Mouse (Mus musculus) adrenal gland, adult (tissue): ENCODE results near the gene H2al1h.
A peak's percentile ranks its signal among the peaks of the same experiment; 100 is the strongest.
"Not testable (repeated sequence)": the region's sequence is repeated elsewhere in the genome, so short reads cannot be mapped to it uniquely, and the experiment has no call there.

ENCODE experiments used
- DNase-seq, 2 experiments: peaks; one replicate each; pipeline ENCODE4 v3.0.0; 2022 to 2023; ENCODE audit warnings: low spot score in 1 of 2; ENCODE audit not compliant: inconsistent age in 2 of 2

The H2al1h gene

GRCm38 (mm10) chrX:11321192-11321591, at the start of gene H2al1h:
TSS of gene H2al1h (plus strand) at chrX:11321492.
- not testable (repeated sequence) for DNase-seq

DNA sequence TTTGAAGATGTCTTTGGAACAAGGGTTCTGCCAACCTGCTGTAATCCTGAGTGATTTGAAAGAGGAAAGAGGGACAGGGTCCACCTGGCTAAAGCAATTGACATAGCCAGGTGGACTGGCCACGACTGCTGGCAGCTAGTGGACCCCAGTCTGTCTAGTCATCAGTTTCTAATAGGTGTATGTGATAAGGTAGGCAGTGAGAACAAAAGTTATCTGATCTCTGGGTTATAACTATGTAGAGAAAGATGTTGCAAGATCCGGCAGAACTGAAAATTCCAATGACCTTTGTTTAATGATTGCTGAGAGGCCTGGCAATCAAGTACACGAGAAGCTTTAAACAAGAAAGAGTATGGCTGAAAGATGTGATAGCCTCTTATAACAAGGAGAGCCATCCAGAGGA, 48.1 kb upstream of the H2al1h start:
- DNase-seq: no peak

DNA sequence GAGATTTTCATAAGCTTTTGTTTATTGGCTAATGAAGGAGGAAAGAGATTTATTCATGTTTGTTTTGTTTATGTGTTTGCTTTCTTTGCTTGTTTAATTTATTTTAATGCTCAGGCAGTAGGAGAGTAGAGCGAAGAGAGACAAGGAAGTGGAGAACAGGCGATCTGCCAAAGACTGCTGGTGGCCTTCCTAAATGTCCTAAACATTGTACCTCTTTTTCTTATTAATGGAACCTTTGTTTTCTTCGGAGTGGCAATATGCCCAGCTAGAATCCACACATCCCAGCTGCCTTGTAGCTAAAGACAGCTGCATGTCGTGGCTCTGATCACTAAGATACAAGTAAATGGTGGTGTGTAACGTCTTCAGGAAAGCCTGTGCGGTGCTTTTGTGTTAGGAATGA, 44.2 kb upstream of the H2al1h start:
- DNase-seq: no peak

- DNase-seq: no peak
Observed at GRCm38 (mm10) chrX:11280741-11281140, 40.6 kb upstream of the H2al1h start.

- peak in 1 of 2 experiments; percentile 45 for DNase-seq
Observed at GRCm38 (mm10) chrX:11288306-11288882, 32.9 kb upstream of the H2al1h start.

- no peak for DNase-seq
Observed at GRCm38 (mm10) chrX:11289244-11289643, 32.0 kb upstream of the H2al1h start.

- not testable (repeated sequence) for DNase-seq
Observed at GRCm38 (mm10) chrX:11298957-11299356, 22.3 kb upstream of the H2al1h start, which contains the start of gene H2al1a. TSS of gene H2al1a (plus strand) at chrX:11299257.

DNA sequence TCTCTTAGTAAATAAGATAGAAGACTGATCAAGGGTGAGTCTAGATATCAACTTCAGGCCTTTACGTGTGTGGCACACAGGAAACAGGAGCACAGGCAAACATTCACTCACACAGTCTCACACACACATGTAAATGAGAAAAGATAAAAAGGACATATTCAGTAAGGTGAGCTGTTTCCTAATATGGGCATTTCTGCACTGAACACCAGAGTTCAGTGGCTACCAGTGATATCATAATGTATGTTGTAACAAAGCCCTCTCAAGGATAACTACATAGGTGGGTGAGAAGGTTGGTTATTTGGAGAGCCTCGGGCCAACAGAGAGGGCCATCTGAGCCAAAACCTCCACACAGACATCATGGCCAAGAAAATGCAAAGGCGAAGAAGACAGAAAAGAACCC, 19.2 kb upstream of the H2al1h start, which contains the start of gene H2al1b:
Gene H2al1b (plus strand): TSS at position 301 of the 400 bp plus-strand sequence.
- DNase-seq: not testable (repeated sequence)

GRCm38 (mm10) chrX:11305355-11305754, 15.9 kb upstream of the H2al1h start, which contains the start of gene H2al1c:
TSS of gene H2al1c (plus strand) at chrX:11305655.
- not testable (repeated sequence) for DNase-seq

DNA sequence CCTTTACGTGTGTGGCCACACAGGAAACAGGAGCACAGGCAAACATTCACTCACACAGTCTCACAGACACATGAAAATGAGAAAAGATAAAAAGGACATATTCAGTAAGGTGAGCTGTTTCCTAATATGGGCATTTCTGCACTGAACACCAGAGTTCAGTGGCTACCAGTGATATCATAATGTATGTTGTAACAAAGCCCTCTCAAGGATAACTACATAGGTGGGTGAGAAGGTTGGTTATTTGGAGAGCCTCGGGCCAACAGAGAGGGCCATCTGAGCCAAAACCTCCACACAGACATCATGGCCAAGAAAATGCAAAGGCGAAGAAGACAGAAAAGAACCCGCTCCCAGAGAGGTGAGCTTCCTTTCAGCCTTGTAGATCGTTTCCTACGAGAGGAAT, 12.8 kb upstream of the H2al1h start, which contains the start of gene H2al1d:
Gene H2al1d (plus strand): TSS at position 301 of the 400 bp plus-strand sequence.
- DNase-seq: not testable (repeated sequence)

DNA sequence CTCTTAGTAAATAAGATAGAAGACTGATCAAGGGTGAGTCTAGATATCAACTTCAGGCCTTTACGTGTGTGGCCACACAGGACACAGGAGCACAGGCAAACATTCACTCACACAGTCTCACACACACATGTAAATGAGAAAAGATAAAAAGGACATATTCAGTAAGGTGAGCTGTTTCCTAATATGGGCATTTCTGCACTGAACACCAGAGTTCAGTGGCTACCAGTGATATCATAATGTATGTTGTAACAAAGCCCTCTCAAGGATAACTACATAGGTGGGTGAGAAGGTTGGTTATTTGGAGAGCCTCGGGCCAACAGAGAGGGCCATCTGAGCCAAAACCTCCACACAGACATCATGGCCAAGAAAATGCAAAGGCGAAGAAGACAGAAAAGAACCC, 9.7 kb upstream of the H2al1h start, which contains the start of gene H2al1e:
Gene H2al1e (plus strand): TSS at position 301 of the 400 bp plus-strand sequence.
- not testable (repeated sequence) for DNase-seq

DNA sequence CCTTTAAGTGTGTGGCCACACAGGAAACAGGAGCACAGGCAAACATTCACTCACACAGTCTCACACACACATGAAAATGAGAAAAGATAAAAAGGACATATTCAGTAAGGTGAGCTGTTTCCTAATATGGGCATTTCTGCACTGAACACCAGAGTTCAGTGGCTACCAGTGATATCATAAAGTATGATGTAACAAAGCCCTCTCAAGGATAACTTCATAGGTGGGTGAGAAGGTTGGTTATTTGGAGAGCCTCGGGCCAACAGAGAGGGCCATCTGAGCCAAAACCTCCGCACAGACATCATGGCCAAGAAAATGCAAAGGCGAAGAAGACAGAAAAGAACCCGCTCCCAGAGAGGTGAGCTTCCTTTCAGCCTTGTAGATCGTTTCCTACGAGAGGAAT, 6.4 kb upstream of the H2al1h start, which contains the start of gene H2al1f:
Gene H2al1f (plus strand): TSS at position 301 of the 400 bp plus-strand sequence.
- not testable (repeated sequence) for DNase-seq

DNA sequence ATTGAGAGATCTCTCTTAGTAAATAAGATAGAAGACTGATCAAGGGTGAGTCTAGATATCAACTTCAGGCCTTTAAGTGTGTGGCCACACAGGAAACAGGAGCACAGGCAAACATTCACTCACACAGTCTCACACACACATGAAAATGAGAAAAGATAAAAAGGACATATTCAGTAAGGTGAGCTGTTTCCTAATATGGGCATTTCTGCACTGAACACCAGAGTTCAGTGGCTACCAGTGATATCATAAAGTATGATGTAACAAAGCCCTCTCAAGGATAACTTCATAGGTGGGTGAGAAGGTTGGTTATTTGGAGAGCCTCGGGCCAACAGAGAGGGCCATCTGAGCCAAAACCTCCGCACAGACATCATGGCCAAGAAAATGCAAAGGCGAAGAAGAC, 3.3 kb upstream of the H2al1h start, which contains the start of gene H2al1g:
Gene H2al1g (plus strand): TSS at position 301 of the 400 bp plus-strand sequence.
- not testable (repeated sequence) for DNase-seq

- not testable (repeated sequence) for DNase-seq
Observed at GRCm38 (mm10) chrX:11324359-11324758, 3.1 kb downstream of the H2al1h start, which contains the start of gene H2al1i. TSS of gene H2al1i (plus strand) at chrX:11324659.

GRCm38 (mm10) chrX:11327522-11327921, 6.2 kb downstream of the H2al1h start, which contains the start of gene H2al1j:
TSS of gene H2al1j (plus strand) at chrX:11327822.
- DNase-seq: not testable (repeated sequence)

- DNase-seq: no peak
Observed at GRCm38 (mm10) chrX:11345762-11346161, 24.5 kb downstream of the H2al1h start.

DNA sequence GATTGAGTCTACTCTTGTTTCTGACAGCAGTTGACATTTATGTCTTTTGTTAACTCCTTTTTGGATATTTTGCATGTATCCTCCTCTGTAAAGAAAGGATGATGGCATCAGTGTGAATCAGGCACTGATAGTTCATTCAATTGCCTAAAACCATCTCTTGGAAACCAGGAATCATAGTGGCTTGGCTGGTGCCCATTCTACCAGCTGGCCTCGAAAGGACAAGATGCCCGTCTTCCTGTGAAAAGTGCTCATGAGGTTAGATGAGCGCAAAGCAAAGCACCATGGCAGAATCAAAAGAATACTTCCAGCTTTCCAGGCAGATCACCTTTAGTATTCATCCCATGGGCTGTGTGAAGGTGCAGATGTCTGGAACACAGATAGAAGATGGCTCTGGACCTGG, 25.5 kb downstream of the H2al1h start:
- DNase-seq: no peak

DNA sequence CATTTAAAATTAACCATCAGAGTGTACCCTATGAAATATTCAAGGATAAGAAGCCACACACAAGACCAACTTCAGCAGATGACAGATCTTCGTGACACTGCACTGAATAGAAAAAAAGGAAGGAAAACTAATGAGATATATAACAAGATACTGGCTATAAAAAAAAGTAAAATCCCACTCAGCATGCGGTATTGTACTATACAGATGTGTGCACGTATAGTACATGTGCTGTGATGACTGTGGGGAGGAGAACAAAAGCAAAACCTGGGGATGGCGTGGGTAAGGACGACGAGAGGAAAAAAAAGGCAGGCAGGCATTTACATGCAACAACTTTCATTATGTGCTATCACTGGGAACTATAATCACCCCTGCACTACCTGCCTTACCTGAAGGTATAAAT, 39.5 kb downstream of the H2al1h start:
- DNase-seq: no peak

DNA sequence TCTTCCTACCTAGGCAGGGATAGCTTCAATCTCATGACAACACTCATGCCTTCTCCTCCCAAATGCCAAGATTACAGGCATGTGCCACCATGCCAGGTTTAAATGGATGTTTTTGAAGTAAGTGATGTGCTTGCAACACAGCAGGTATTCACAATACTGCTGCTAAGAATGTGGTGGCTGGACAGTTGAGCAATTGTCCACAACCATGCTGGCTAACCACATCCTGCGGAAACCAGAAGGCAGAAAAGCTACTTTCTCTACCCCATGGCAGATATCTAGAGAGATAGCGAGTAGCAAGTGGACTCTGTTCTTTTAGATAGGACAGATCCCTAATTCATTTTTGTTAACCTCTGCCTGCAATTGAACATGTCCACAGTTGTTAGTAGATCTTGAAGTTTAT, 40.0 kb downstream of the H2al1h start:
- no peak for DNase-seq

- peak; percentile 3 to 62 for DNase-seq
Observed at GRCm38 (mm10) chrX:11363890-11364289, 42.6 kb downstream of the H2al1h start.

- DNase-seq: no peak
Observed at GRCm38 (mm10) chrX:11365151-11365550, 43.9 kb downstream of the H2al1h start.
